Mouse (Mus musculus): ENCODE results near the gene Safb. TPM values are rescaled to one million over a fixed set of nuclear protein-coding genes. Genes with fewer than 3 reads are reported as not detected.
A peak's percentile ranks its signal among the peaks of the same experiment; 100 is the strongest.
"Not testable (repeated sequence)": the region's sequence is repeated elsewhere in the genome, so short reads cannot be mapped to it uniquely, and the experiment has no call there.

The Safb gene
- polyA plus RNA-seq, 1 experiment = 101 TPM

DNA sequence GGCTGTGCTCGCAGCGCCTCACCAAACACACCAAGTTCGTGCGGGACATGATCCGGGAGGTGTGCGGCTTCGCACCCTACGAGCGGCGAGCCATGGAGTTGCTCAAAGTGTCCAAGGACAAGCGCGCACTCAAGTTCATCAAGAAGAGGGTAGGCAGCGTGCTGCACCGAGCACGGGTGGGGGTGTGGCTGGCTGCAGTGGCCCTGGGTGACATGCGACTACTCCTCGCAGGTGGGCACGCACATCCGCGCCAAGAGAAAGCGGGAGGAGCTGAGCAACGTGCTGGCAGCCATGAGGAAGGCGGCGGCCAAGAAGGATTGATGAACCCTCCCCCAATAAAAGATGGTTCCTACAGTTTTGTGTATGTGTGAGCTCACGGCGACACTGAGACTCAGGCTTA is 29.3 kb downstream of the Safb start:
- Histone ChIP-seq H3K4me3 (ENCODE audit: insufficient read depth, low read length) (peak overlapping the region; percentile 73), H3K27ac (ENCODE audit: insufficient read depth, low read length) (peak overlapping the region; percentile 91)
- TF ChIP-seq POLR2A (IDR thresholded peaks at IDR 0.05; ENCODE audit: extremely low read depth, insufficient read depth, low read length) = 0 out of 2 replicates have a peak, but pooled peaks have one; percentile 21
- H3K4me1 ChIP-seq (ENCODE audit: control insufficient read depth, insufficient read depth, low read length) = not testable (repeated sequence)

DNA sequence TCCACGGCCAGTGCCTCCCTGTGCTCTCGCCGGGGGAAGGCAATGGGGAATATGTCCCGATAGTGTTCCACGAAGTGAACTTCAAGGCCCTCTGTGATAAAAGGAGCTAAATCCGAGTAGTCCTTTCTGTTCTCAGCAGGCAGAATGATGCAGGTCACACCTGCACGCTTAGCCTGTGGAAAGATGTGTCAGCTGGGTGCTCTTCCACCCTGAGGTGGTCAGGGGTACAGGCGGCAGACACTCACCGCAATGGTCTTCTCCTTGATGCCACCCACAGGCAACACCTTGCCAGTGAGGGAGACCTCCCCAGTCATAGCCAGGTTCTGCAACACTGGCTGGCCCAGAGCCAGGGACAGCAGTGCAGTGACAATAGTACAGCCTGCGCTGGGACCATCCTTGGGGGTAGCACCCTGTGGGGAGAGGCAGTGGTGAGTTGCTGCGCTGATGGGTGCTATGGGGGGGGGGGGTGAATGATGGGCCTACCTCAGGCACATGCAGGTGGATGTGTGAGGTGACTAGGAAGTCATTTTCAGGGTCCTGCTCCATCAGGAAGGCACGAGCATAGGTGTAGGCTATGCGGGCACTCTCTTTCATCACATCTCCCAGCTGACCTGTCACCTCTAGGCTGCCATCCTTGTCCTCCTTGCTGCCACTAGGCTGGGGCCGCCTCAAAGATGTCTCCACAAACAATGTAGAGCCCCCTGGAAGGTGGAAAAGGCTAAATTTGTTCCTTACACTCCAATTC is 29.9 kb downstream of the Safb start:
- H3K27ac ChIP-seq (ENCODE audit: insufficient read depth, low read length) = no peak overlapping the region
- TF ChIP-seq POLR2A (IDR thresholded peaks at IDR 0.05; ENCODE audit: extremely low read depth, insufficient read depth, low read length) (no peak), CTCF (IDR thresholded peaks at IDR 0.05; ENCODE audit: extremely low read depth, insufficient read depth, low read length) (no peak)
- peak overlapping the region; percentile 73; the same call in 1 of the 2 replicates for H3K4me3 ChIP-seq (ENCODE audit: insufficient read depth, low read length)
- H3K4me1 ChIP-seq (ENCODE audit: control insufficient read depth, insufficient read depth, low read length) = peaks cover 6% of the 10 kb centered on the region; the same call in 1 of the 2 replicates

- H3K27ac ChIP-seq (ENCODE audit: insufficient read depth, low read length) = no peak overlapping the region
- peaks cover 5% of the 10 kb centered on the region; the same call in 1 of the 2 replicates for H3K4me1 ChIP-seq (ENCODE audit: control insufficient read depth, insufficient read depth, low read length)
- no peak overlapping the region for H3K4me3 ChIP-seq (ENCODE audit: insufficient read depth, low read length)
- no peak for TF ChIP-seq CTCF (IDR thresholded peaks at IDR 0.05; ENCODE audit: extremely low read depth, insufficient read depth, low read length)
- TF ChIP-seq POLR2A (IDR thresholded peaks at IDR 0.05; ENCODE audit: extremely low read depth, insufficient read depth, low read length) = no peak
Observed at GRCm38 (mm10) chr17:56615136-56615784, 30.6 kb downstream of the Safb start.

- H3K4me3 ChIP-seq (ENCODE audit: insufficient read depth, low read length) = no peak overlapping the region
- peaks cover 4% of the 10 kb centered on the region; the same call in 1 of the 2 replicates for H3K4me1 ChIP-seq (ENCODE audit: control insufficient read depth, insufficient read depth, low read length)
- no peak overlapping the region for H3K27ac ChIP-seq (ENCODE audit: insufficient read depth, low read length)
- TF ChIP-seq CTCF (IDR thresholded peaks at IDR 0.05; ENCODE audit: extremely low read depth, insufficient read depth, low read length) = no peak
- no peak for TF ChIP-seq POLR2A (IDR thresholded peaks at IDR 0.05; ENCODE audit: extremely low read depth, insufficient read depth, low read length)
Observed at GRCm38 (mm10) chr17:56615792-56616191, 31.2 kb downstream of the Safb start.

GRCm38 (mm10) chr17:56616725-56617124 is 32.1 kb downstream of the Safb start:
- peaks cover 4% of the 10 kb centered on the region; the same call in 1 of the 2 replicates for H3K4me1 ChIP-seq (ENCODE audit: control insufficient read depth, insufficient read depth, low read length)
- H3K27ac ChIP-seq (ENCODE audit: insufficient read depth, low read length) = no peak overlapping the region
- TF ChIP-seq POLR2A (IDR thresholded peaks at IDR 0.05; ENCODE audit: extremely low read depth, insufficient read depth, low read length) (no peak), CTCF (IDR thresholded peaks at IDR 0.05; ENCODE audit: extremely low read depth, insufficient read depth, low read length) (no peak)

DNA sequence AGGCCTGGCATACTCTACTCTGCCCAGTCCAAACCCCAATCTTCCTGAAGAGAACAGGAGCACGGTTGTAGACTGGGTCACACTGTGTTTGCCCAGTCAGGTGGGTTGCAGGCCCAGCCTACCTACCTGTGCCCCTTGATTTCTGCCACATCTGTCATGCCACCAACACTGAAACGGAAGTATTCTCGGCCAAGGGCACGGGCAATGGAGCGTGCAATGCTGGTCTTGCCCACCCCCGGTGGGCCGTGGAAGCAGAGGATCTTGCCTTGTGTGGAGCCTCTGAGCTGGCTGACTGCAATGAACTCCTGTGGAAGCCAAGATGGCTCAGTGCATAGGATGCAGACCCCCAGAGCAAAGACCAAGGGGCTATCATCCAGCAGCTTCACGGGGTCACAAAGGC is 33.0 kb downstream of the Safb start:
- TF ChIP-seq POLR2A (IDR thresholded peaks at IDR 0.05; ENCODE audit: extremely low read depth, insufficient read depth, low read length) (no peak), CTCF (IDR thresholded peaks at IDR 0.05; ENCODE audit: extremely low read depth, insufficient read depth, low read length) (no peak)
- Histone ChIP-seq H3K27ac (ENCODE audit: insufficient read depth, low read length) (no peak overlapping the region), H3K4me1 (ENCODE audit: control insufficient read depth, insufficient read depth, low read length) (peaks cover 4% of the 10 kb centered on the region; the same call in 1 of the 2 replicates), H3K4me3 (ENCODE audit: insufficient read depth, low read length) (no peak overlapping the region)

More at GRCm38 (mm10) chr17:56616725-56617124, 32.1 kb downstream of the Safb start:
- H3K4me3 ChIP-seq (ENCODE audit: insufficient read depth, low read length) = no peak overlapping the region

- H3K4me1 ChIP-seq (ENCODE audit: control insufficient read depth, insufficient read depth, low read length) = no peaks in the 10 kb centered on the region
- TF ChIP-seq POLR2A (IDR thresholded peaks at IDR 0.05; ENCODE audit: extremely low read depth, insufficient read depth, low read length) (no peak), CTCF (IDR thresholded peaks at IDR 0.05; ENCODE audit: extremely low read depth, insufficient read depth, low read length) (no peak)
- no peak overlapping the region; the same call in 1 of the 2 replicates for H3K4me3 ChIP-seq (ENCODE audit: insufficient read depth, low read length)
- H3K27ac ChIP-seq (ENCODE audit: insufficient read depth, low read length) = no peak overlapping the region
Observed at GRCm38 (mm10) chr17:56625495-56625894, 40.9 kb downstream of the Safb start.

DNA sequence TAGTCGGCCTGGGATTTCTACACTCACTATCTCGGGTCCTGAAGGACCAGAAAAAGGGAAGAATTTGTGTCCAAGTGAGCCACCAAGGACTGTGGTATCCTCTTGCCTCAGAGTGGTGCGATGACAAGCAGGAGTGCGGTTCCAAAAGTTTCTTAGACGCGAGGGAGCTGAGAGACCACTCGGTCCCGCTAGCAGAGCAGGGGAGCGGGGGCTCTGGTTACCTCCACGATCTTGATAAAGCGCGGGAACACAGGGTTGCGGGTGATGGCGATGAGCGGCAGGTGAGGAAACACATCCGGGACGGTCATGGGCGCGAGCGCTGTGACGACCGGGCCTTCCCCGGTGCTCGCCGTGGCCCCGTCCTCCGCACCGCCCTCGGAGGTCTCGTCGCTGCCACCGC is 41.6 kb downstream of the Safb start:
- H3K4me3 ChIP-seq (ENCODE audit: insufficient read depth, low read length) = peak overlapping the region; percentile 35
- no peak for TF ChIP-seq CTCF (IDR thresholded peaks at IDR 0.05; ENCODE audit: extremely low read depth, insufficient read depth, low read length)
- no peak for TF ChIP-seq POLR2A (IDR thresholded peaks at IDR 0.05; ENCODE audit: extremely low read depth, insufficient read depth, low read length)
- no peaks in the 10 kb centered on the region for H3K4me1 ChIP-seq (ENCODE audit: control insufficient read depth, insufficient read depth, low read length)
- H3K27ac ChIP-seq (ENCODE audit: insufficient read depth, low read length) = no peak overlapping the region

- no peaks in the 10 kb centered on the region for H3K4me1 ChIP-seq (ENCODE audit: control insufficient read depth, insufficient read depth, low read length)
- no peak within 1 kb of the TSS for H3K27ac ChIP-seq (ENCODE audit: insufficient read depth, low read length)
- TF ChIP-seq POLR2A (IDR thresholded peaks at IDR 0.05; ENCODE audit: extremely low read depth, insufficient read depth, low read length) = peak; percentile 76; the same call in 1 of the 2 replicates
- TF ChIP-seq CTCF (IDR thresholded peaks at IDR 0.05; ENCODE audit: extremely low read depth, insufficient read depth, low read length) = no peak
- H3K4me3 ChIP-seq (ENCODE audit: insufficient read depth, low read length) = peak within 1 kb of the TSS; percentile 35
Observed at GRCm38 (mm10) chr17:56626754-56627470, 42.3 kb downstream of the Safb start, which contains the start of gene Lonp1. Gene Lonp1 (minus strand): TSS chr17:56626887.
